Mouse (Mus musculus): Measurements from ENCODE around the gene Supt20.

Gene Supt20

GRCm38 (mm10) chr3:54692202-54693055 is at the start of gene Supt20:
Supt20 (plus strand) TSS chr3:54692807.
- DNase-seq (ENCODE audit: low read depth, low spot score) = peak; percentile 96

DNA sequence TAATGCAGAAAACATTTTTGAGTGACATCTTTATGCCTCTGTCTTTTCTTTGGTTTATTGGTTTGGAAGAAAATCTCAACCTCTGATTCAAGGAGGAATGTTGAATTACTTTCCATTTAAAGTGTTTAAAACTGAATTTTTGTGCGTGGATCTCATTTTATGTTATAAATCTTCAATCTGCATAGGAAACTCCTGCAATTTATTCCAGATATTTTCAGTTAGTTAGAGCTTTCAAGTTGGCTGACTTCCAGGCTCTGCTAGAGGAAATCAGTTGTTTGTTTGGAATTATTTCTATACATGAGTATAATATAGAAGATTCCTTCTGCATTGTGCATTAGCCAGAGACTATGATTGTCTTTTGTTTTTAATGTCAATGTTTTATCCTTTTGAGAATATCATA is 49.8 kb upstream of the Supt20 start:
- DNase-seq (ENCODE audit: low read depth, low spot score) = no peak

- no peak for DNase-seq (ENCODE audit: low read depth, low spot score)
These were observed 45.0 kb upstream of the Supt20 start for GRCm38 (mm10) chr3:54647583-54647982.

GRCm38 (mm10) chr3:54651576-54651975 is 41.0 kb upstream of the Supt20 start:
- no peak for DNase-seq (ENCODE audit: low read depth, low spot score)

DNA sequence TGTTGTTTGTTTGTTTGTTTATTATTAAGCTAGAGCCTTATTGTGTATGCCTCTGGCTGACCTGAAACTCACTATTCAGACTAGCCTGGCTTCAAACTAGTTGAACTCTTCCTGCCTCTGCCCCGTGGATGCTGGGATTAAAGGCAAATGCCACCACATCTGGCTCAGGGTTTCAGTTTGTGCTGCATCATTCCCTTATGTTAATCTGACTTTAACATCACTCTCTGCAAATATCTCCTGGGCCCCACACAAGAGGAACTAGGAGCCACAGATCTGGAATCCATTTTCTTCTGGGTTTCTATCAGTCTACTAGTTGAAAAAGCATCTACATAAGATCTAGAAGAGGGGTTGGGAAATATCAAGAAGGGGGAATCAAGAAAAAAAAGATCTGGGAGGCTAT is 38.4 kb upstream of the Supt20 start:
- DNase-seq (ENCODE audit: low read depth, low spot score) = no peak

DNA sequence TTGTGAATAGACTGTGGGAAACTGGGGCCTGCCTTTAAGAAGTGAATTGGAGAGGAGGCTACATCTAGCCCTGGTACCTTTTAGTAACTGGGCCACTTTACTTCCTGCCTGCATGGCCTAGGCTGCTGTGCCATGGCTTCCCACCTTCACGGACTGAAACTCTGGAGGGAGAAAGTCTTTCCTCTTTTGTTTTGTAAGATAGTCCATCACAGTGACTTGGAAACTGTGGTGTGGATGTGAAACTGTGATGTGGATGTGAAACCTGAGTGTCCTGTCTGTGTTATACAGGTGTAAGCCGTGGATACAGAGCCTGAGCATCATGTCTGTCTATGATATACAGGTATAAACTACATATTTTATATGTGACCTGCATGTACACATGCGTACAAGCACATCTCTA is 35.5 kb upstream of the Supt20 start:
- DNase-seq (ENCODE audit: low read depth, low spot score) = no peak

GRCm38 (mm10) chr3:54657888-54658626 is 34.5 kb upstream of the Supt20 start:
- DNase-seq (ENCODE audit: low read depth, low spot score) = no peak

GRCm38 (mm10) chr3:54659736-54660135 is 32.9 kb upstream of the Supt20 start:
- no peak for DNase-seq (ENCODE audit: low read depth, low spot score)

- no peak for DNase-seq (ENCODE audit: low read depth, low spot score)
These were observed 30.2 kb upstream of the Supt20 start for GRCm38 (mm10) chr3:54662411-54662810.

GRCm38 (mm10) chr3:54668141-54668540 is 24.5 kb upstream of the Supt20 start:
- peak; percentile 23 for DNase-seq (ENCODE audit: low read depth, low spot score)

DNA sequence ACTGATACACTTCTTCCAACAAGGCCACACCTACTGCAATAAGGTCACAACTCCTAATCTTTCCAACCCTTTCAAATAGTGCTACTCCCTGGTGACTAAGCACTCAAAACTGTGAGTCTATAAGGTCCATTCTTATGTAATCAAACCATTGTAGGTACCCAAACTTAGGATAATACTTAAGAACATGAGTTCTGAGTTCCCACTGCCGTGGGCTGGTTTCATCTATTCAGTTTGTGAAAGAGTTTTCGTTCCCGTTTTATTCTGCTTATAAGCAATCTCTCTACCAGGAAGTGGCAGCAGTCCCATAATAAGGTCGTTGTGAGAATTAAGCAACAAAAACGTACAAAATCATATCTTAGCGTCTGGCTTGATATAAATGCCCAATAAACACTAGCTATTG is 23.9 kb upstream of the Supt20 start:
- DNase-seq (ENCODE audit: low read depth, low spot score) = no peak

DNA sequence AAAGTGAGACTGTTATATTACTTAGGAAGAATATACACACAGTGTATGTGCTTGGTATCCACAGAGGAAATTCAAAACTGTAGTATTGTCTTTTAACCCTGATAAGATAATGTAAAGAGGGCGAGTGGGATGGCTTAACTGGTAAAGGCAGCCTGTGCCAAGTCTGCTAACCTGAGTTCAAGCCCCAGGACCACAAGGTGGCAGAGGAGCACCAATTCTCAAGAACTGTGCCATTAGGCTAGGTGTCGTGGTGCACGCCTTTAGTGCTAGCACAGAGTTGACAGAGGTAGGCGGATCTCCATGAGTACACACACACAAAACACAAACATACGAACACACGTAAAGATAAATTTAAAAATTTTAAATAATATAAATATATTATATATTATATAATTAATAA is 23.0 kb upstream of the Supt20 start:
- DNase-seq (ENCODE audit: low read depth, low spot score) = no peak

- no peak for DNase-seq (ENCODE audit: low read depth, low spot score)
These were observed 20.5 kb upstream of the Supt20 start for GRCm38 (mm10) chr3:54672111-54672510.

DNA sequence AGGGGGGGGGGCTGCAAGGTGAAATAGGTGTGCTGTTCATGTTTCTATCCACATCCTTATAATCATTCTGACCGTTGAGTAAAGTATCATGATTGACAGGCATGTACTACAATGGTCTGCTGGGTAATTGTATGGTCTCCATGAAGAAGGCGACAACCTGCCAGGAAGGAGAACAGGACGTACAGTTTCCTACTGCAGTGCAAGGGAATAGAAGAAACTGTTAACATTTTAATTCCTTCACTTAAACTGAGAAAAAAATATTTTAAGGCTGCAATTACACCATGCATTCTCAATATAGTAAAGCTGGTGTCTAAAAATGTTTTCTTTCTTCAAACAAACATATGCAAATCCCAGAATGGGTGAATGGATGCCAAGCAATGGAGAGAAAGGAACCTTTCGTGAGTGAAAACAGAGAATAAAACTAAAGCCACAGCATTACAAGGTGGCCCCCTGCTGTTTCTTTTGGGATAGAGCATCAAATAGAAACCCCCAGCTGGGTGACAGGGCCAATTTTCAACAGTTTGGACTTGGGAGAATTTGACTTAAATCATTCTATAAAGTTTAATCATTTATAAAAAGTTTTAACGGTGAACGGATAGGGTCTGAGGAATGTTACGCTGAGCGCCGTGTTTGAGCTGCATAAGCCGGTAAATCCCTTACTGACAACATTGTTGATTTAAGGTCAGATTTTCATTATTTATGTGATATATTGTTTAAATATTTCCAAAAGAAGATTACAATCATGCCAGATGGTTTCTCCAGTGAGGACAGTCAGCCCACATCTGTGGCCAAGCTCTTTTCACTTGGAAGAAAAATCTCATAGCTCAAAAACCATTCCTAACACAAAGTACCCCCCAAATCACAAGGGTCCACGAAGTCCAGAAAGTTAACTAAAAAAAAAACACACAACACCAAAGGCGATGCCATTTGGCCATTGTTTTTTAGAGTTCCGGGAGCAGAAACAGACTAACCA is 19.8 kb upstream of the Supt20 start:
- peak; percentile 54 for DNase-seq (ENCODE audit: low read depth, low spot score)

DNA sequence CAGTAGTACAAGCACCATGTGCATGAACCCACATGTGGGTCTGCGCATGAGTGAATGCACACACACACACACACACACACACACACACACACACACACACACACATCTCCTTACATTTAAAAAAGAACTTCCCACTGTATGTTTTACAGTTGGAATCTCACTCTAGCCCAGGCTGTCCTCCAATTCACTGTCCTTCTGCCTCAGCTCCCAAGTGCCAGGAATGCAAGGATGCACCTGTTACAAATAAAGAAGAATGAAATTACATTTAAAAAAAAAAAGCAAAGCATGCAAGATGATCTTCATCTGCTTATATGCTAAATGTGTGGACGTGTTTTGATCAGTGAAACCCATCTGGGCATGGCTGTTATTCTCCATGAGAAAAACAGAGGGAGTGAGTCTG is 15.8 kb upstream of the Supt20 start:
- no peak for DNase-seq (ENCODE audit: low read depth, low spot score)

DNA sequence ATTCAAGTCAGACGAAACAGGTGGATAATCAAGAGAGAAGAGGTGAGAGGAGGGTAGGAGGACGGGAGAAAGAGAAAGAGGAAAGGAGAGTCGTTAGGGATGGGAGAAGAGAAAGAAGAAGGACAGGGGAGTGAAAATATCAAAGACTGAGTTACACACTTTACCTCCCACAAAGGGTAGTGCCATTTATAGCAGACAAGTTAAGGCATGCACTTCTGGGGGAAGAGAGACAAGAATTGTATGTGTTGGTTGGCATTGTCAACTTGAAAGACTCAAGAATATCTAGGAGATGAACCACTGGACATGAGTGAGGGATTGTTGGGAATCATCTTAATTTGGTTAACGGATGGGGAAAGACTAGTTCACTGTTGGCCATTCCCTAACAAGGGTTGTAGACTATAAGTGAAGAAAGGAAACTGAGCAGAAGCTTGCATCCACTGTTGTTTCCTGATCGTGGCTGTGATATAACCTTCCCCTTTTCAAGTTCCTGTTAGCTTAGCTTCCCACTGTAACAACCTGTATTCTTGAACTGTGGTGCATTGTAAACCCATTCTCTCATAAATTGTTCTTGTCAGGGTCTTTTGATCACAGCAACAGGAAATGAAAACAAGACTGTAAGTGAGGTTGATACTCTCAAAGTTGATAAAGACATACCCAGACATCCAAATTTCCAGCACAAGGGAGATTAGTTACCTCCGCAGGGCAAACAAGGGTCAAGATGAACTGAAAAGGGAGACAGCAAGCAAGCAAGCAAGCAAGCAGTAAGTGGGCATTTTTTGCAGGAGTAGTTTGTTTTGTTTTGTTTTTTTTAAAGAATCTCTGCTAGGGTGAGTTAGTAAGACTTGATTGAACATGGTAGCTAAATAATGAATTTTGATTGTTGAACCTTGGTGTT is 11.1 kb upstream of the Supt20 start:
- no peak for DNase-seq (ENCODE audit: low read depth, low spot score)

DNA sequence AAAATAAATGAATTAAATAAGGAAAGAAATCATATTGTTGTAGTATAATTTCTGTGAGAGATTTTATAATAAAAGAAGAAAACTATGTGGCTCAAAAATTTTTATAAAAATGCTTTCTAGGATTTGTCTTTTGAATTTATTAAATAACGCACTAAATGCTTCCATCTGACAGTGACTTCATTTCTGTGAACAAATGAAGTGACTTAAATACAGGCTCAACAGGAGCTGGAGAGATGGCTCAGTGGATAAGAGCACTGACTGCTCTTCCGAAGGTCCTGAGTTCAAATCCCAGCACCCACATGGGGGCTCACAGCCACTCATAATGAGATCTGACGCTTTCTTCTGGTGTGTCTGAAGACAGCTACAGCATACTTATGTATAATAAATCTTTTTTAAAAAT is 7.4 kb upstream of the Supt20 start:
- DNase-seq (ENCODE audit: low read depth, low spot score) = no peak

GRCm38 (mm10) chr3:54687245-54687644 is 5.4 kb upstream of the Supt20 start:
- no peak for DNase-seq (ENCODE audit: low read depth, low spot score)

DNA sequence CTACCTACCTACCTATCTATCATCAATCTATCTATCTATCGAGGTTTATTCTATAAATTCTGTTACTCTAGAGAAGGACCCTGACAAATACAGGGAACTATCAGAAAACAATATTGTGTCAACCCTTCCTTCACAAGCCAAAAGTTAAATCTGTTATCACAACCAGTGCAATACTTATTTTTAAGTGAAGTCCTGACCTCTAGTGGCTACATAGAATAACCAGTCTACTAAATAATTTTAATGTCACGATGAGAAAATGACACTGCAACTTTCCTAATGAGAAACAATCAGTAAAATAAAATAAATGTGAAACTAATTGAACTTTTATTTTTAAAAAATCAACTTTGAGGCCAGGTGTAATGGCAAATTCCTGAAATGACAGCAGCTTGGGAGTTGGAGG is 3.5 kb upstream of the Supt20 start:
- no peak for DNase-seq (ENCODE audit: low read depth, low spot score)

DNA sequence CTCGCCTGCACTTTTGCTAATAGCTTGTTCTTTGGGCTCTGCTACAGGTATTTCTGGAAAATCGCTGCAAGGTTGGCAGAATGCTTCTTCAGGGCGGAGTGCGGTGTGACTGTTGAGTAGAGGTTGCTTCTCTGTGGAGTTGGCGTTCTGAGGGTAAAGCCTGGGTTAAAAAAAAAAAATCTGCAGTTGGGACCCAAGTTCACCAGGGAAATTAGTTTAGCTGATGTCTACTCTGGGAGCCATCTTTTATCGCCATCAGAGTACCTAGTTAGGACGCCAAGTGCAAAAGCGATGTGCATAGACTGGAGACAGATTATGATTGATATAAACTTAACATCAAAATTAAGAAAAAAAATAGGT is 429 bp downstream of the Supt20 start:
- DNase-seq (ENCODE audit: low read depth, low spot score) = no peak

DNA sequence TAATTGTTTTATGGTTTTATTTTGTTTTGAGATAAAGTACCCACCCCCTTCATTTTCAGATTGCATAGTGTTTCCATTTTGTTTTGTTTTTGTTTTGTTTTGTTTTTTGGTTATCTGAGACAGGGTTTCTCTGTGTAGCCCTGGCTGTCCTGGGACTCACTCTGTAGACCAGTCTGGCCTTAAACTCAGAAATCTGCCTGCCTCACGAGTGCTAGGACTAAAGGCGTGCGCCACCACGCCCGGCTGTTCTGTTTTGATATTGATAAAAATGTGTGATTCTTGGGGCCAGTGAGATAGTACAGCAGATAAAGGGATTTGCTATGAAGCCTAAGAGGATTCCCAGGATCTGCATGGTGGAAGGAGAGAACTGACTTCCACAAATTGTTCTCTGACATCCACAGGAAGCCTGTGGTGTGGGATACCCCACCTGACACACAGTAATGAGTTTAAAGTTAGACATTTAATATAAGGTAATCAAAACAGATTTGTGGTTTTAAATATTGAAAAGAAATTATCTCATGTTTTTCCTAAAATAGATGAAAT is 7.2 kb downstream of the Supt20 start:
- no peak for DNase-seq (ENCODE audit: low read depth, low spot score)

All from mesoderm, embryonic 11.5 days (tissue).